Mouse (Mus musculus): ENCODE measurements around the gene Lfng. TPM values are rescaled to one million over a fixed set of nuclear protein-coding genes. Genes with fewer than 3 reads are reported as not detected.

Gene Lfng
- polyA plus RNA-seq, 1 experiment: 48.7 TPM

DNA sequence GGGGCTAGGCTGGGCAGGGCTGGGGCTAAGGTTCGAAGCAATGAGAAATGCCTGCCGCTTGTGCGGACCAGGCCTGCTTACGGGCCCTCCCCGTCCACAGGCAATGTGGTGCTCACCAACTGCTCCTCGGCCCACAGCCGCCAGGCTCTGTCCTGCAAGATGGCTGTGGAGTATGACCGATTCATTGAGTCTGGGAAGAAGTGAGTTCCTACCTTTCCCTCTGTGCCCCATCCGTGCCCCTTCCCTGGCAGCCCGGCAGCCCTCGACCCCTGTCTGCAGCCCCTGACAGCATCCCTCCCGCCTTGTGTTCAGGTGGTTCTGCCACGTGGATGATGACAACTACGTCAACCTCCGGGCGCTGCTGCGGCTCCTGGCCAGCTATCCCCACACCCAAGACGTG, 5.1 kb downstream of the Lfng start:
- TF ChIP-seq CTCF (IDR thresholded peaks at IDR 0.05; ENCODE audit: borderline replicate concordance, insufficient read depth, low read depth, low read length): no peak
- no peak for TF ChIP-seq POLR2A (IDR thresholded peaks at IDR 0.05; ENCODE audit: borderline replicate concordance, insufficient read depth, low read length)
- 40% methylated on average over 18 of the region's 18 CpGs for WGBS
- H3K27me3 ChIP-seq (ENCODE audit: control insufficient read depth, insufficient read depth, low read length): no peaks in the 10 kb centered on the region; the same call in 1 of the 2 replicates
- H3K4me3 ChIP-seq (replicated peaks; ENCODE audit: insufficient read depth, low read depth, low read length): no peak overlapping the region
- no peaks in the 10 kb centered on the region; the same call in 1 of the 2 replicates for H3K4me1 ChIP-seq (ENCODE audit: control insufficient read depth, insufficient read depth, low read length)
- DNase-seq: no peak
- no peak overlapping the region for H3K27ac ChIP-seq (ENCODE audit: insufficient read depth, low read length)

DNA sequence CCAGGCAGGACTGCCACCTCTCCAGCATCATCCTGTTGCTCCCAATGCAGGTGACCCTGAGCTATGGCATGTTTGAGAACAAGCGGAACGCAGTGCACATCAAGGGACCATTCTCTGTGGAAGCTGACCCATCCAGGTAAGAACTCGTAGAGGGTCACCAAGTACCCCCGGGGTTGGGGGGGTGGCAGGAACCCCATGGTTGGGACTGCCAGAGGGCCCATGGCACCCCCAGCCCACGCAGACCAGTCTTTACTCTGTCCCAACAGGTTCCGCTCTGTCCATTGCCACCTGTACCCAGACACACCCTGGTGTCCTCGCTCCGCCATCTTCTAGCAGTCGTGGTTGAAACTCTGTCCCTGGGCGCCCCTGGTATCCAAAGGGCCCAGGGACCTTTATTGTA, 7.0 kb downstream of the Lfng start:
- TF ChIP-seq CTCF (IDR thresholded peaks at IDR 0.05; ENCODE audit: borderline replicate concordance, insufficient read depth, low read depth, low read length) (no peak), POLR2A (IDR thresholded peaks at IDR 0.05; ENCODE audit: borderline replicate concordance, insufficient read depth, low read length) (no peak)
- DNase-seq: no peak
- WGBS: 91% methylated on average over 10 of the region's 10 CpGs
- no peaks in the 10 kb centered on the region for H3K27me3 ChIP-seq (ENCODE audit: control insufficient read depth, insufficient read depth, low read length)
- no peak overlapping the region for H3K27ac ChIP-seq (ENCODE audit: insufficient read depth, low read length)
- H3K4me3 ChIP-seq (replicated peaks; ENCODE audit: insufficient read depth, low read depth, low read length): no peak overlapping the region
- H3K4me1 ChIP-seq (ENCODE audit: control insufficient read depth, insufficient read depth, low read length): no peaks in the 10 kb centered on the region

DNA sequence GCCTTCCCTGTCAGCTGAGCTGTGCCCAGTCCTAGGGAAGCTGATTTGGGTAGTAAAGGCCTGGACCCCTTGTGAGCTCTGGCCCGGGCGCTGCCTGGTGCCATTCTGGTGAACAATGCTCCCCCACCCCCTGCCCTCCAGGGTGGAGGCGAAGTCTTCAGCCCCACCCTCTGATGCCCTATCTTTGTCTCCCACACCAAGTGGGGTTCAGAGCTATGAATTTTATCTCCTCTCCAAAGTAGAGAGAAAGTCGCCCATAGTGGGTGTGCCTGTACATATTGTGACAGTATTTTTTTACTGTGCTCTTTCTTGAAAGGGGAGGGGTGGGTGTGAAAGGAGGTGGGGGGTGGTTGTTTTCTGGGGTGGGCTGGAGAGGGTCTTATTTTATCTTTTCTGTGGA, 7.7 kb downstream of the Lfng start:
- WGBS: 83% methylated on average over 4 of the region's 4 CpGs
- H3K4me1 ChIP-seq (ENCODE audit: control insufficient read depth, insufficient read depth, low read length): no peaks in the 10 kb centered on the region
- no peak overlapping the region for H3K4me3 ChIP-seq (replicated peaks; ENCODE audit: insufficient read depth, low read depth, low read length)
- no peak for DNase-seq
- no peak for TF ChIP-seq POLR2A (IDR thresholded peaks at IDR 0.05; ENCODE audit: borderline replicate concordance, insufficient read depth, low read length)
- no peak for TF ChIP-seq CTCF (IDR thresholded peaks at IDR 0.05; ENCODE audit: borderline replicate concordance, insufficient read depth, low read depth, low read length)
- no peaks in the 10 kb centered on the region for H3K27me3 ChIP-seq (ENCODE audit: control insufficient read depth, insufficient read depth, low read length)
- H3K27ac ChIP-seq (ENCODE audit: insufficient read depth, low read length): no peak overlapping the region

DNA sequence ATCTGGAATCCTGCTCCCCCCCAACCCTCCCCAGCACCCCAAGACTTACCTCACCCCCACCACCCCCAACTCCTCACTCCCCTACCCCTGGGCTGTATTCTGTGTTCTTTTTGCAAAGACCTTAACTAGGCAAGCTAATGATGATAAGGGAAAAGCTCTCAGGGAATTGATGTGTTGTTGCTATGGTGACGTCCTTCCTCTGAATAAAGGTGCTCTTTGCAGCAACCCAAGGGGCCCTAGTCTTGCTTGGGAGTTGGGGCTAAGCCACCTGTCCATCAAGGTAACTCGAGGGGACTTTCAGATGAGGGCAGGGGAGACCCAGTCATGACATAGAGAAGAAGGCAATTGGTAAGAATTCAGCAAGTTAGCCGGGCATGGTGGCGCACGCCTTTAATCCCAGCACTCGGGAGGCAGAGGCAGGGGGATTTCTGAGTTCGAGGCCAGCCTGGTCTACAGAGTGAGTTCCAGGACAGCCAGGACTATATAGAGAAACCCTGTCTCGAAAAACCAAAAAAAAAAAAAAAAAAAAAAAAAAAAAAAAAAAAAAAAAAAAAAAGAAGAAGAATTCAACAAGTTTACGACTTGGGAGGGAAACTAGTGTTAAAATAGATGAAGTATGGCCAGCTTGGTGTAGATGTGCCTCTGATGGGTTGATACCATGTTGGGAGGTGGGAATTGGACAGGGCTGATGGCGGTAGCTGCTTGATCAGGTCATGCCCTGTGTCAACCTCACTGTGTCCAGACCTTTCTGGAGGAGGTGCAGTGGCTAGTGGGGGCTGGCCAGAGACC, 8.4 kb downstream of the Lfng start:
- no peak overlapping the region for H3K27ac ChIP-seq (ENCODE audit: insufficient read depth, low read length)
- H3K4me3 ChIP-seq (replicated peaks; ENCODE audit: insufficient read depth, low read depth, low read length): no peak overlapping the region
- no peak for TF ChIP-seq POLR2A (IDR thresholded peaks at IDR 0.05; ENCODE audit: borderline replicate concordance, insufficient read depth, low read length)
- TF ChIP-seq CTCF (IDR thresholded peaks at IDR 0.05; ENCODE audit: borderline replicate concordance, insufficient read depth, low read depth, low read length): no peak

DNA sequence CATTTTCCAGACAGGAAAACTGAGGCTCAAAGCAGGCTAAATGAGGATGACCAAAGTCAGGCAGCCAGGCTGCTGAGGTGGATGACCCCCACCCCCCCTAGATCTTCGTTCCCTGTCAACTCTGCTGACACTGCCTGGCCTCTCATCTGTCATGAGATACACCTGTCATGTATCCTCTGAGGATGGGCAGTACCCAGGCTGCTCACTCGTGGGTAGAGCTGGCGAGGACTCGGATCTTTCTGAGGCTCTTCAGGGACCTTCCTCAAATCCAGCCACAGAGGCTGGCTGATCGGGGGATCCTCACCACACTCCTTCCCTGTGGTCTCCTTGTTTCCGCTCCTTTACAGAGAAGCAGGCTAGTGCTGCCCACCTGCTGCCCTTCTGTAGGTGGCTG, 9.0 kb downstream of the Lfng start:
- 55% methylated on average over 6 of the region's 6 CpGs for WGBS
- no peak for DNase-seq
- TF ChIP-seq CTCF (IDR thresholded peaks at IDR 0.05; ENCODE audit: borderline replicate concordance, insufficient read depth, low read depth, low read length) (no peak), POLR2A (IDR thresholded peaks at IDR 0.05; ENCODE audit: borderline replicate concordance, insufficient read depth, low read length) (no peak)
- Histone ChIP-seq H3K27me3 (ENCODE audit: control insufficient read depth, insufficient read depth, low read length) (no peaks in the 10 kb centered on the region), H3K4me1 (ENCODE audit: control insufficient read depth, insufficient read depth, low read length) (no peaks in the 10 kb centered on the region), H3K27ac (ENCODE audit: insufficient read depth, low read length) (no peak overlapping the region), H3K4me3 (replicated peaks; ENCODE audit: insufficient read depth, low read depth, low read length) (no peak overlapping the region)

More for the DNA sequence above, 8.4 kb downstream of the Lfng start:
- WGBS: 81% methylated on average over 10 of the region's 10 CpGs
- Histone ChIP-seq H3K4me1 (ENCODE audit: control insufficient read depth, insufficient read depth, low read length) (no peaks in the 10 kb centered on the region), H3K27me3 (ENCODE audit: control insufficient read depth, insufficient read depth, low read length) (no peaks in the 10 kb centered on the region)
- DNase-seq: no peak

DNA sequence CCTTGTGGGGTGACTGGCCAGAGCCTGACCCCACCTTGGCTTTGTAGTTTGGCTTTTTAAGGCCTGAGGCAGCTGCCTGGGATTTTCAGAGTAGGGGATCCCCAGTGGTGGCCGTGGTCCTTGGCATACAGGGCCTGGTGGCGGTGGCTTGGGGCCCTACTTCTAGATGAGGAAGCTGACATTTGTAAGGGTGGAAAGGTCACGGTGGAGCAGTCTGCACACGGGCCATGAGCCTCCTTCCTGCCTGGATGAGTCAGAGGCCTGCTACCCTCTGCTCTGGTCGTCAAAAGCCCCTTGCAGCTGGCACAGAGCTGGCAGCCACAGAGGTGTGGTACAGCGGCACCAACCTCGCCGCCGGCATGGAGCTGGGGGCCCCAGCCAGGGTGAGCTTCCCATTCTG, 9.6 kb downstream of the Lfng start:
- H3K4me3 ChIP-seq (replicated peaks; ENCODE audit: insufficient read depth, low read depth, low read length): no peak overlapping the region
- H3K27me3 ChIP-seq (ENCODE audit: control insufficient read depth, insufficient read depth, low read length): no peaks in the 10 kb centered on the region
- WGBS: 53% methylated on average over 9 of the region's 9 CpGs
- no peaks in the 10 kb centered on the region for H3K4me1 ChIP-seq (ENCODE audit: control insufficient read depth, insufficient read depth, low read length)
- H3K27ac ChIP-seq (ENCODE audit: insufficient read depth, low read length): no peak overlapping the region
- TF ChIP-seq POLR2A (IDR thresholded peaks at IDR 0.05; ENCODE audit: borderline replicate concordance, insufficient read depth, low read length) (no peak), CTCF (IDR thresholded peaks at IDR 0.05; ENCODE audit: borderline replicate concordance, insufficient read depth, low read depth, low read length) (no peak)
- DNase-seq: peak in 1 of 2 experiments; percentile 8

DNA sequence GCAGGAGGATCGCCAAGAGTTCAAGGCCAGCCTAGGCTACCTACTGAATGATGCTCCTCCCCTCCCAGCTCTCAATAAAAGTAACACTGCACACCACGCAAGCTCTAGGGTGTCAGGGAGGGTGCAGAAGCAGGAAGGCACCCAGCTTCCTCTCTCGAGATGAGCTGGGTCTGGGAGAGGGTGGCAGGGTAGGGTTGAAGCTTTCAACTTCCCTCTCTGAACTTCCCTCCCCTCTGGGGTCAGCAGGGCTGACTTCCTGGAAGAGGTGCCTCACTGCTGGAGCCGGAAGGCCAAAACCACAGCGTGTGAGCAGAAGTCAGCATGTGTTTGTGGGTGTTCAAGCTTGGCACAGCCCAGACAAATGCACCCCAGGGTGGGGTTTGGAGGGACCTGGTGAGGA, 10.6 kb downstream of the Lfng start:
- no peaks in the 10 kb centered on the region for H3K27me3 ChIP-seq (ENCODE audit: control insufficient read depth, insufficient read depth, low read length)
- H3K27ac ChIP-seq (ENCODE audit: insufficient read depth, low read length): no peak overlapping the region
- 77% methylated on average over 5 of the region's 5 CpGs for WGBS
- no peaks in the 10 kb centered on the region for H3K4me1 ChIP-seq (ENCODE audit: control insufficient read depth, insufficient read depth, low read length)
- DNase-seq: peak in 1 of 2 experiments; percentile 7
- TF ChIP-seq POLR2A (IDR thresholded peaks at IDR 0.05; ENCODE audit: borderline replicate concordance, insufficient read depth, low read length) (no peak), CTCF (IDR thresholded peaks at IDR 0.05; ENCODE audit: borderline replicate concordance, insufficient read depth, low read depth, low read length) (no peak)
- H3K4me3 ChIP-seq (replicated peaks; ENCODE audit: insufficient read depth, low read depth, low read length): no peak overlapping the region

DNA sequence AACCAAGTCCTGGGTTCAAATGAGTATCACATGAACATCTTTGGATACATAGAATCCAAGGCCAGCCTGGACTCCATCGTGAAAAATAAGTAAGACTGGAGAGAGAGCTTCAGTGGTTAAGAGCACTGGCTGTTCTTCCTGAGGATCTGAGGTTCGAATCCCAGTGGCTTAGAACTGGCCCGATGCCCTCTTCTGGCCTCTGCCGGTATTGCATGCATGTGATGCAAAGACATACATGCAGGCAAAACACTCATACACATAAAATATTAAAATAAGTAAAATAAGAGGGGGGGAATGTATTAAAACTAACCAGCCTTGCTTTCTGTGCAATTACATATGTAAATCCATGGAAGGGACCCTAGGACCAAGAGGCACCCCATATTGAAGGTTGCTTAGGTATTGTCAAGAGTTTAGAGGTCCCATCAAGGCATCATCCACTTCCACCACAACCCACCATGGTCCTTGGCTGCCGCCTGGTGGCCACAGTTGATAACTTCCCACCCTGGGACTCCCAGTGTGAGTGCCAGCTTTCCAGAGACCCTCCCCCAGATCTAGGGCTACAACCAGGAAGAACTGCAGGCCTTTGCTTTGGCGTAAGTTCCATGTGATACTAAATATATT, 12.1 kb downstream of the Lfng start:
- H3K4me3 ChIP-seq (replicated peaks; ENCODE audit: insufficient read depth, low read depth, low read length): no peak overlapping the region
- TF ChIP-seq CTCF (IDR thresholded peaks at IDR 0.05; ENCODE audit: borderline replicate concordance, insufficient read depth, low read depth, low read length): peak; percentile 65; the same call in 1 of the 2 replicates
- no peak for TF ChIP-seq POLR2A (IDR thresholded peaks at IDR 0.05; ENCODE audit: borderline replicate concordance, insufficient read depth, low read length)
- no peaks in the 10 kb centered on the region for H3K27me3 ChIP-seq (ENCODE audit: control insufficient read depth, insufficient read depth, low read length)
- WGBS: 14% methylated on average over 6 of the region's 6 CpGs
- no peaks in the 10 kb centered on the region for H3K4me1 ChIP-seq (ENCODE audit: control insufficient read depth, insufficient read depth, low read length)
- no peak overlapping the region for H3K27ac ChIP-seq (ENCODE audit: insufficient read depth, low read length)
- DNase-seq: peak in 1 of 2 experiments; percentile 43

Data from cerebellum, adult 2 months (tissue).